Mouse (Mus musculus): ENCODE measurements around the gene Trim66. TPM values are rescaled to one million over a fixed set of nuclear protein-coding genes. Genes with fewer than 3 reads are reported as not detected.
A peak's percentile ranks its signal among the peaks of the same experiment; 100 is the strongest.

Trim66 gene
- polyA plus RNA-seq, 1 experiment = 5.7 TPM

- H3K27ac ChIP-seq (ENCODE audit: control insufficient read depth, insufficient read depth, low read depth, low read length, poor library complexity) = no peak overlapping the region
- H3K4me3 ChIP-seq (replicated peaks; ENCODE audit: control insufficient read depth, low read depth, low read length) = no peak overlapping the region
- 81% methylated on average over 8 of the region's 8 CpGs for WGBS
Observed at GRCm38 (mm10) chr7:109460698-109461097, 47.2 kb downstream of the Trim66 start.

GRCm38 (mm10) chr7:109456563-109456962, 51.4 kb downstream of the Trim66 start:
- 19% methylated on average over 6 of the region's 6 CpGs for WGBS

More at GRCm38 (mm10) chr7:109460698-109461097, 47.2 kb downstream of the Trim66 start:
- no peaks in the 10 kb centered on the region for H3K4me1 ChIP-seq (ENCODE audit: control insufficient read depth, insufficient read depth, low read length)
- no peak for TF ChIP-seq CTCF (IDR thresholded peaks at IDR 0.05; ENCODE audit: control insufficient read depth, insufficient read depth, low read length)
- TF ChIP-seq POLR2A (IDR thresholded peaks at IDR 0.05; ENCODE audit: borderline replicate concordance, control insufficient read depth, low read depth, low read length) = no peak

GRCm38 (mm10) chr7:109455748-109456147, 52.2 kb downstream of the Trim66 start:
- Histone ChIP-seq H3K27ac (ENCODE audit: control insufficient read depth, insufficient read depth, low read depth, low read length, poor library complexity) (no peak overlapping the region), H3K4me1 (ENCODE audit: control insufficient read depth, insufficient read depth, low read length) (no peaks in the 10 kb centered on the region), H3K4me3 (replicated peaks; ENCODE audit: control insufficient read depth, low read depth, low read length) (no peak overlapping the region)
- no peak for TF ChIP-seq POLR2A (IDR thresholded peaks at IDR 0.05; ENCODE audit: borderline replicate concordance, control insufficient read depth, low read depth, low read length)
- TF ChIP-seq CTCF (IDR thresholded peaks at IDR 0.05; ENCODE audit: control insufficient read depth, insufficient read depth, low read length) = no peak
- WGBS = 22% methylated on average over 2 of the region's 2 CpGs

More at GRCm38 (mm10) chr7:109456563-109456962, 51.4 kb downstream of the Trim66 start:
- no peak overlapping the region for H3K4me3 ChIP-seq (replicated peaks; ENCODE audit: control insufficient read depth, low read depth, low read length)
- no peak overlapping the region for H3K27ac ChIP-seq (ENCODE audit: control insufficient read depth, insufficient read depth, low read depth, low read length, poor library complexity)
- no peak for TF ChIP-seq CTCF (IDR thresholded peaks at IDR 0.05; ENCODE audit: control insufficient read depth, insufficient read depth, low read length)
- no peak for TF ChIP-seq POLR2A (IDR thresholded peaks at IDR 0.05; ENCODE audit: borderline replicate concordance, control insufficient read depth, low read depth, low read length)
- no peaks in the 10 kb centered on the region for H3K4me1 ChIP-seq (ENCODE audit: control insufficient read depth, insufficient read depth, low read length)

GRCm38 (mm10) chr7:109454856-109455255, 53.1 kb downstream of the Trim66 start:
- WGBS = 77% methylated on average over 9 of the region's 9 CpGs
- no peak overlapping the region for H3K27ac ChIP-seq (ENCODE audit: control insufficient read depth, insufficient read depth, low read depth, low read length, poor library complexity)
- TF ChIP-seq CTCF (IDR thresholded peaks at IDR 0.05; ENCODE audit: control insufficient read depth, insufficient read depth, low read length) = no peak
- TF ChIP-seq POLR2A (IDR thresholded peaks at IDR 0.05; ENCODE audit: borderline replicate concordance, control insufficient read depth, low read depth, low read length) = no peak
- H3K4me3 ChIP-seq (replicated peaks; ENCODE audit: control insufficient read depth, low read depth, low read length) = no peak overlapping the region
- H3K4me1 ChIP-seq (ENCODE audit: control insufficient read depth, insufficient read depth, low read length) = no peaks in the 10 kb centered on the region

GRCm38 (mm10) chr7:109448060-109448459, 59.9 kb downstream of the Trim66 start:
- WGBS = 82% methylated on average over 2 of the region's 2 CpGs
- H3K4me1 ChIP-seq (ENCODE audit: control insufficient read depth, insufficient read depth, low read length) = no peaks in the 10 kb centered on the region
- H3K27ac ChIP-seq (ENCODE audit: control insufficient read depth, insufficient read depth, low read depth, low read length, poor library complexity) = no peak overlapping the region
- TF ChIP-seq POLR2A (IDR thresholded peaks at IDR 0.05; ENCODE audit: borderline replicate concordance, control insufficient read depth, low read depth, low read length) (no peak), CTCF (IDR thresholded peaks at IDR 0.05; ENCODE audit: control insufficient read depth, insufficient read depth, low read length) (no peak)
- H3K4me3 ChIP-seq (replicated peaks; ENCODE audit: control insufficient read depth, low read depth, low read length) = no peak overlapping the region

GRCm38 (mm10) chr7:109445012-109445411, 62.9 kb downstream of the Trim66 start:
- WGBS = 13% methylated on average over 6 of the region's 6 CpGs
- TF ChIP-seq POLR2A (IDR thresholded peaks at IDR 0.05; ENCODE audit: borderline replicate concordance, control insufficient read depth, low read depth, low read length) (no peak), CTCF (IDR thresholded peaks at IDR 0.05; ENCODE audit: control insufficient read depth, insufficient read depth, low read length) (peak; percentile 39; the same call in 1 of the 2 replicates)
- Histone ChIP-seq H3K27ac (ENCODE audit: control insufficient read depth, insufficient read depth, low read depth, low read length, poor library complexity) (no peak overlapping the region), H3K4me1 (ENCODE audit: control insufficient read depth, insufficient read depth, low read length) (no peaks in the 10 kb centered on the region), H3K4me3 (replicated peaks; ENCODE audit: control insufficient read depth, low read depth, low read length) (no peak overlapping the region)

GRCm38 (mm10) chr7:109442739-109443138, 65.2 kb downstream of the Trim66 start:
- TF ChIP-seq CTCF (IDR thresholded peaks at IDR 0.05; ENCODE audit: control insufficient read depth, insufficient read depth, low read length) (no peak), POLR2A (IDR thresholded peaks at IDR 0.05; ENCODE audit: borderline replicate concordance, control insufficient read depth, low read depth, low read length) (no peak)
- 81% methylated on average over 5 of the region's 5 CpGs for WGBS
- Histone ChIP-seq H3K27ac (ENCODE audit: control insufficient read depth, insufficient read depth, low read depth, low read length, poor library complexity) (no peak overlapping the region), H3K4me3 (replicated peaks; ENCODE audit: control insufficient read depth, low read depth, low read length) (no peak overlapping the region), H3K4me1 (ENCODE audit: control insufficient read depth, insufficient read depth, low read length) (no peaks in the 10 kb centered on the region)

GRCm38 (mm10) chr7:109440697-109441269, 67.2 kb downstream of the Trim66 start:
- WGBS = 77% methylated on average over 9 of the region's 9 CpGs
- no peak for TF ChIP-seq CTCF (IDR thresholded peaks at IDR 0.05; ENCODE audit: control insufficient read depth, insufficient read depth, low read length)

More at GRCm38 (mm10) chr7:109440697-109441269, 67.2 kb downstream of the Trim66 start:
- Histone ChIP-seq H3K4me1 (ENCODE audit: control insufficient read depth, insufficient read depth, low read length) (no peaks in the 10 kb centered on the region), H3K4me3 (replicated peaks; ENCODE audit: control insufficient read depth, low read depth, low read length) (no peak overlapping the region), H3K27ac (ENCODE audit: control insufficient read depth, insufficient read depth, low read depth, low read length, poor library complexity) (no peak overlapping the region)

Measured in bone marrow, adult 2 months (tissue).